Mouse (Mus musculus): ENCODE results near the gene Olfr1180. TPM values are rescaled to one million over a fixed set of nuclear protein-coding genes. Genes with fewer than 3 reads are reported as not detected.

Gene Olfr1180
- polyA plus RNA-seq (2014; fragmentation: Illumina TruSeq; extraction: RNeasy Lipid Tissue Mini Kit (QIAGEN cat#74804)): not detected

DNA sequence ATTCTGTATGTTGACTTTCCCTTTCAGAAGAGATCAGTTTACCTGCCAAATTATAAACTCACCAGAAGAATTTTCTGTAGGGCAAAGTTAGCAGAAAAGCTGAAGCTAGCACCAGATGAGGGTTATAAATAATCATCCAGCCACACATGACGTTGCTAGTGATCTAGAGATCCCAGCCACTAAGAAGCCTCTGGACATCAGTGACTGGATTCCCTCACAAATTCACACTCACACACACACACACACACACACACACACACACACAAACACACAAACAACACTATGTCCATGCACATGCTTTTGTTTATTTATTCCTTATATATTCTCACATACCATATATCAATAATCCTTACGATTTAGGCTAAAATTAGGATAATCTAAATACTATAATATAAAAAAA lies at the start of gene Olfr1180:
Gene Olfr1180 (minus strand): TSS at position 101 of the 400 bp plus-strand sequence.

DNA sequence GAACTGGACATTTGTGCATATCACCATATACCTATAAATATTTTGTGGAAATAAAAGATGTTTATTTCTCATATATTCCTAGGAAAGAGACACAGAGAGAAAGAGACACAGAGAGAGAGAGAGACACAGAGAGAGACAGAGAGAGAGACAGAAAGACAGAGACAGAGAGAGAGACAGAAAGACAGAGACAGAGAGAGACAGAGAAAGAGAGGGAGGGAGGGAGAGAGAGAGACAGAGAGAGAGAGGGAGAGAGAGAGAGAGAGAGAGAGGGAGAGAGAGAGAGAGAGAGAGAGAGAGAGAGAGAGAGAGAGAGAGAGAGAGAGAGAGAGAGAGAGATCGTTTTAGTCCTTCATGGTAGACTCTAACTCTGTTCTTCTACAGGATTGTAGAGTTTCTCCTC lies 35.6 kb upstream of the Olfr1180 start, which contains the start of gene Olfr1183:
Gene Olfr1183 (plus strand): TSS at position 301 of the 400 bp plus-strand sequence.

DNA sequence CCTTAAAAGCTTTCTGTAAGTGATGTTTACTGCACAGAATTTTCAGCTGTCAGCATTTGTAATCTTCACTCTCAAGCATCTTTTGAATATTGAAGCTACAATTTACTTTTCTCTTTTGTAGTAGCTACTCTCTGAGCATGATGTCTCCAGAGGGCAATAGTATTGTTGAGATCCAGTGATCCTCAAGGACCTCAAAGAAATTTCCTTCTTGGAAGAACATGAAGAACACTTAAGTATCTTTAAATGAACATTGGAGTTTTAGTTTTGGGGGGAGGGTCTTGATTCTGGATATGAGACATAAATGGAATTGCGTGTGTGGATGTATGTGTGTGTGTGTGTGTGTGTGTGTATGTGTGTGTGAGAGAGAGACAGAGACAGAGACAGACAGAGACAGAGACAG lies 30.1 kb upstream of the Olfr1180 start, which contains the start of gene Gm13757:
Gene Gm13757 (minus strand): TSS at position 101 of the 400 bp plus-strand sequence.

DNA sequence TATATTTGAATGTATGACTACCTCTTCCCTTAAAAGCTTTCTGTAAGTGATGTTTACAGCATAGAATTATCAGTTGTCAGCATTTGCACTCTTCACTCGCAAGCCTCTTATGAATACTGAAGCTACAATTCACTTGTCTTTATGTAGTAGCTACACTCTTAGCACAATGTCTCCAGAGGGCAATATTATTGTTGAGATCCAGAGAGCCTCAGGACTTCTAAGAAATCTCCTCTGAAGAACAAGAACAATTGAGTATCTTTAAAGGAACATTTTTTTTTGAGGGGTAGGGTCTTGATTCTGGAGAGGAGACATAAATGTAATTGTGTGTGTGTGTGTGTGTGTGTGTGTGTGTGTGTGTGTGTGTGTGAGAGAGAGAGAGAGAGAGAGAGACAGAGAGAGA lies 7.1 kb upstream of the Olfr1180 start, which contains the start of gene Olfr1181:
Gene Olfr1181 (minus strand): TSS at position 101 of the 400 bp plus-strand sequence.

DNA sequence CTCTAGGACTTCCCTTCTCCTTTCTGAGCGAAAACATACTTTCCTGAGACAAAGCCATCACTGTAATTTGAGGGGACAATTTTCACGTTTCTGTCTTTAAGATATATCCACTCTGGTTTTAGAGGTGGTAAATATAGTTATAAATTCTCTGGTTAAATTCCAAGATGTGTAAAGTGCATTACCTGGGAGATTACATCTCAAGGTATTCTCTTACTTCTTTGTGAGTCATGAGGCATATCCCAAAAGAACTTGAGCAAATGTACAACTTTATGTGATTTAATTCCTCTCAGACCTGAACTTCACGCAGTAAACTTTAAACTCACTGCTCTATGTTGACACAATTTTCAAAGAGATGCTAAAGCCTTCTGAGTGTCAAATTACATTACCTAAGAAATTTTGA lies 12.6 kb downstream of the Olfr1180 start, which contains the start of gene Olfr1179:
Gene Olfr1179 (minus strand): TSS at position 101 of the 400 bp plus-strand sequence.

DNA sequence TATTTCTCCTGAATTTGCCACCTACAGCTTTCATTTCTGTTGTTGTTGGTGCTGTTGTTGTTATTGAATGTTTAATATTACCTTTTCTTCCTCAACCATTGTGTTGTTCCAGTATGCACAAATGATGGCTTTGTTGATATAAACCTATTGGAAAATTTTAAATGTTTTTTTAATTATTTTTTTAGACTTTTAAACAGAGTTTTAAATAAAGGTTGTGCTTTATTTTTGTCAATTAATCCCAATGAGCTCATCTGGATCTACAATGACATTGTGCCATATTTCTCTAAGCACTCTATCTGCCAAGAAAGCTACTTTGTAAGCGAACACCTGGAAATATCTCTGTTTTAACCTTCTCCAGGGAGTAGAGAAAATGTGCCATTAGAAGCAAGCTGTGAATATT lies 32.2 kb downstream of the Olfr1180 start, which contains the start of gene Olfr1178:
Gene Olfr1178 (plus strand): TSS at position 301 of the 400 bp plus-strand sequence.

Other genes starting within 250 kb of the Olfr1180 start
- gene Olfr1168, start 237.3 kb downstream of the Olfr1180 start, polyA plus RNA-seq (2014; fragmentation: Illumina TruSeq; extraction: RNeasy Lipid Tissue Mini Kit (QIAGEN cat#74804)): not detected
- gene Olfr1170, start 190.8 kb downstream of the Olfr1180 start, polyA plus RNA-seq (2014; fragmentation: Illumina TruSeq; extraction: RNeasy Lipid Tissue Mini Kit (QIAGEN cat#74804)): not detected
- gene Olfr1173, start 139.3 kb downstream of the Olfr1180 start, polyA plus RNA-seq (2014; fragmentation: Illumina TruSeq; extraction: RNeasy Lipid Tissue Mini Kit (QIAGEN cat#74804)): 0.20 TPM
- gene Olfr1174-ps, start 104.0 kb downstream of the Olfr1180 start, polyA plus RNA-seq (2014; fragmentation: Illumina TruSeq; extraction: RNeasy Lipid Tissue Mini Kit (QIAGEN cat#74804)): not detected
- not detected for gene Olfr1175-ps, start 91.9 kb downstream of the Olfr1180 start, polyA plus RNA-seq (2014; fragmentation: Illumina TruSeq; extraction: RNeasy Lipid Tissue Mini Kit (QIAGEN cat#74804))
- not detected for gene Olfr1176, start 82.4 kb downstream of the Olfr1180 start, polyA plus RNA-seq (2014; fragmentation: Illumina TruSeq; extraction: RNeasy Lipid Tissue Mini Kit (QIAGEN cat#74804))
- not detected for gene Olfr1177-ps, start 72.7 kb downstream of the Olfr1180 start, polyA plus RNA-seq (2014; fragmentation: Illumina TruSeq; extraction: RNeasy Lipid Tissue Mini Kit (QIAGEN cat#74804))
- not detected for gene Olfr1178, start 32.1 kb downstream of the Olfr1180 start, polyA plus RNA-seq (2014; fragmentation: Illumina TruSeq; extraction: RNeasy Lipid Tissue Mini Kit (QIAGEN cat#74804))
- not detected for gene Olfr1179, start 12.7 kb downstream of the Olfr1180 start, polyA plus RNA-seq (2014; fragmentation: Illumina TruSeq; extraction: RNeasy Lipid Tissue Mini Kit (QIAGEN cat#74804))
- not detected for gene Olfr1181, start 7.0 kb upstream of the Olfr1180 start, polyA plus RNA-seq (2014; fragmentation: Illumina TruSeq; extraction: RNeasy Lipid Tissue Mini Kit (QIAGEN cat#74804))
- gene Gm13757, start 30.0 kb upstream of the Olfr1180 start, polyA plus RNA-seq (2014; fragmentation: Illumina TruSeq; extraction: RNeasy Lipid Tissue Mini Kit (QIAGEN cat#74804)): not detected
- gene Olfr1183, start 35.7 kb upstream of the Olfr1180 start, polyA plus RNA-seq (2014; fragmentation: Illumina TruSeq; extraction: RNeasy Lipid Tissue Mini Kit (QIAGEN cat#74804)): not detected
- gene Olfr1184, start 64.4 kb upstream of the Olfr1180 start, polyA plus RNA-seq (2014; fragmentation: Illumina TruSeq; extraction: RNeasy Lipid Tissue Mini Kit (QIAGEN cat#74804)): not detected
- gene Olfr1185-ps1, start 74.2 kb upstream of the Olfr1180 start, polyA plus RNA-seq (2014; fragmentation: Illumina TruSeq; extraction: RNeasy Lipid Tissue Mini Kit (QIAGEN cat#74804)): not detected
- gene Olfr1186, start 99.4 kb upstream of the Olfr1180 start, polyA plus RNA-seq (2014; fragmentation: Illumina TruSeq; extraction: RNeasy Lipid Tissue Mini Kit (QIAGEN cat#74804)): not detected
- not detected for gene Olfr1188, start 137.8 kb upstream of the Olfr1180 start, polyA plus RNA-seq (2014; fragmentation: Illumina TruSeq; extraction: RNeasy Lipid Tissue Mini Kit (QIAGEN cat#74804))
- not detected for gene Olfr1189, start 167.3 kb upstream of the Olfr1180 start, polyA plus RNA-seq (2014; fragmentation: Illumina TruSeq; extraction: RNeasy Lipid Tissue Mini Kit (QIAGEN cat#74804))
- not detected for gene Olfr1191-ps1, start 221.4 kb upstream of the Olfr1180 start, polyA plus RNA-seq (2014; fragmentation: Illumina TruSeq; extraction: RNeasy Lipid Tissue Mini Kit (QIAGEN cat#74804))
- not detected for gene Olfr1192-ps1, start 229.4 kb upstream of the Olfr1180 start, polyA plus RNA-seq (2014; fragmentation: Illumina TruSeq; extraction: RNeasy Lipid Tissue Mini Kit (QIAGEN cat#74804))

Measured in ovary, adult 10 weeks (tissue).